Mouse (Mus musculus) megakaryocyte, adult 5-6 weeks (primary cell): ENCODE results near the gene Gm15023. TPM values are rescaled to one million over a fixed set of nuclear protein-coding genes. Genes with fewer than 3 reads are reported as not detected.
"Not testable (repeated sequence)": the region's sequence is repeated elsewhere in the genome, so short reads cannot be mapped to it uniquely, and the experiment has no call there.

ENCODE experiments used
- ATAC-seq: 2 replicates; pipeline ENCODE4 v1.8.0; 2016; ENCODE audit warnings: mild to moderate bottlenecking, inconsistent platforms; ENCODE audit not compliant: poor library complexity, severe bottlenecking
- total RNA-seq, 2 experiments: library from RNA; stranded (forward) in 1 of 2; stranded (reverse) in 1 of 2; fragments of 153-499, 151-499 nt in 1 of 2; fragments of 221-1000, 200-1000 nt in 1 of 2; gene quantifications; 2 replicates each; pipeline versions ENCODE4 v1.2.3 to v1.2.4; 2015 to 2017

Gene Gm15023
- total RNA-seq (2015) (0.18 TPM in 1 of 2 replicates, not detected in the other), total RNA-seq (2017) (not detected in 2 replicates)

- not testable (repeated sequence) for ATAC-seq
These were observed at the start of gene Gm15023 for GRCm38 (mm10) chrX:135177532-135177931. Gm15023 (minus strand) TSS chrX:135177632.

DNA sequence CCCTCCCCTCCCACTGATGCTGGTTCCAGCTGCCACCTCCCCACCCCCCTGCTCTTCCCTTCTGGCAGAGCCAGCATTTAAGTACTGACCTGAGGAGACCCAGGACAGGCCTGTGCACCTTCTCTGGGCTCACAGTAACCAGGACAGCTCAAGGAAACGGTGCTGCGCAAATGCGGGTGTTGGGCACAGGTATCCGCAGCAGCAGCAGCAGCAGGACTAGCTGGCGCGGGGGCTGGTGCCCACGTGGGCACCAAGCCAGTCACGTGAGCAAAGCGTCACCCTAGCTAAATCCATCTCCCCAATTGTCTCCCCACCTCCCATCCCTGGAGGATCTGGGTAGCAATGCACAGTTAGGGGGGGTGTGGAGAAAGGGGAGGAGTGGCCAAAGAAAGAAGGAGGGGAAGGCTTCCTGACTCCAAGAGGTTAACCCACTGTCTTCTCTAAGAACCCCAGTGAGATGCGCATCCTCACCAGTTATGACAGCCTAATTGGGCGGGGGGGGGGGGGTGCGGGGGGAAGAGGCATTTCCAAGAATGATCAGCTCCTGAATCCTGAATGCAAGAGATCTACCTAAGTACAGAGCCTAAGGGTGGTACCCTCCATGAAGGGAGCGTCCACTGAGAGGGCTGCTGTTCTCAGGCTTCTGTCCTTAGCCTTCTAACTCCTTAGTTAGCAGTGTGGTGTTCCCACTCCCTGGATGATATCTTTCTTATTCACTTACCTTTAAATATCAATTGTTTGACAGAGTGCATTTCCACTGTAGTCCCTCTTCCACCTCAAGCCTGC lies 33.2 kb upstream of the Gm15023 start, which contains the start of gene Tceal6:
Gene Tceal6, minus strand, starts transcription at position 252 of the 786 bp plus-strand sequence.
- ATAC-seq = no peak

- ATAC-seq = not testable (repeated sequence)
These were observed 32.5 kb upstream of the Gm15023 start for GRCm38 (mm10) chrX:135209773-135210435.

GRCm38 (mm10) chrX:135189924-135190323 lies 12.5 kb upstream of the Gm15023 start:
- peak; percentile 51; the same call in 1 of the 2 replicates for ATAC-seq

DNA sequence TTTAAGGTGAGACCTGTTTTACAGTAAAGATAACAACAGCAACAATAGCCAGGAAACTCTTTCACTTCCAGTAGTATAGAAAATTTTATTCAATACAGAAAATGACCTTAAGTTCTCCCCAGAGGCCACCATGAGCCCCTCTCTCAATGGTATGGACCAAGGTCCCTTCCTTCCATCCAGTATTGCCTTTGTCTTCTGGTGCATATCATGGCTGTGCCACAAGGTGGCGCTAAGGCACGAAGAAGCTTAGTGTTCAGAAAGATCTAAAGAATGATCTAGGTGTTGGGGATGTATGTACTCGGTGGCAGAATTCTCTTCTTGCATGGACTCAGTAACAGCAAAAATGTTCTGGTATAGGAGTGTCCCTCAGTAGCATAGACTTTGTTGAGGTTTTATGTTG lies 11.2 kb upstream of the Gm15023 start:
- ATAC-seq = peak; percentile 71; the same call in 1 of the 2 replicates

Other genes starting within 250 kb of the Gm15023 start
- 0.22 TPM in 1 of 2 replicates, not detected in the other for gene Nxf2, start 212.9 kb downstream of the Gm15023 start, total RNA-seq (2015)
- 0.26 TPM in 1 of 2 replicates, not detected in the other for gene Nxf2, start 212.9 kb downstream of the Gm15023 start, total RNA-seq (2017)
- gene Zmat1, start 168.4 kb downstream of the Gm15023 start, total RNA-seq (2015) = 3.0 and 3.1 TPM in 2 replicates
- 0.62 and 1.2 TPM in 2 replicates for gene Zmat1, start 168.4 kb downstream of the Gm15023 start, total RNA-seq (2017)
- not detected in 2 replicates for gene Tceal6, start 33.1 kb upstream of the Gm15023 start, total RNA-seq (2015)
- not detected in 2 replicates for gene Tceal6, start 33.1 kb upstream of the Gm15023 start, total RNA-seq (2017)
- gene Pramel3, start 124.7 kb upstream of the Gm15023 start, total RNA-seq (2015) = not detected in 2 replicates
- gene Pramel3, start 124.7 kb upstream of the Gm15023 start, total RNA-seq (2017) = not detected in 2 replicates
- gene Gm5128, start 195.7 kb upstream of the Gm15023 start, total RNA-seq (2015) = not detected in 2 replicates
- not detected in 2 replicates for gene Gm5128, start 195.7 kb upstream of the Gm15023 start, total RNA-seq (2017)